Mouse (Mus musculus) neural tube, embryonic 11.5 days (tissue): ENCODE data around the gene Ifna7. TPM values are rescaled to one million over a fixed set of nuclear protein-coding genes. Genes with fewer than 3 reads are reported as not detected.
"Not testable (repeated sequence)": the region's sequence is repeated elsewhere in the genome, so short reads cannot be mapped to it uniquely, and the experiment has no call there.

ENCODE experiments used
- ATAC-seq: fragments of 200-750 bp; cut with Nextera tagmentation; 2 replicates; pipeline ENCODE4 v1.8.0; 2017; ENCODE audit warnings: moderate number of reproducible peaks, mild to moderate bottlenecking, moderate TSS enrichment, moderate library complexity; ENCODE audit not compliant: insufficient read depth, low FRiP score, low TSS enrichment
- DNase-seq: peaks from one replicate; pipeline ENCODE4 v3.0.0-alpha.2; 2015; ENCODE audit warnings: low spot score
- H3K27ac ChIP-seq: fragments of 300-500 bp; sonication (generic); 2 replicates; pipeline ENCODE4 v1.5.1; 2014; ENCODE audit warnings: low read depth, mild to moderate bottlenecking, low read length
- H3K27me3 ChIP-seq: fragments of 300-500 bp; sonication (generic); 2 replicates; pipeline ENCODE4 v1.6.1; 2014; ENCODE audit warnings: mild to moderate bottlenecking, low read length, mixed read lengths; ENCODE audit not compliant: control insufficient read depth, insufficient read depth
- H3K36me3 ChIP-seq: fragments of 300-500 bp; sonication (generic); 2 replicates; pipeline ENCODE4 v1.6.1; 2014; ENCODE audit warnings: mild to moderate bottlenecking, low read length, moderate library complexity, mixed read lengths; ENCODE audit not compliant: control insufficient read depth, insufficient read depth
- H3K4me1 ChIP-seq: fragments of 300-500 bp; sonication (generic); 2 replicates; pipeline ENCODE4 v1.6.1; 2014; ENCODE audit warnings: low read length, mixed read lengths; ENCODE audit not compliant: control insufficient read depth, insufficient read depth
- H3K4me2 ChIP-seq: fragments of 300-500 bp; sonication (generic); 2 replicates; pipeline ENCODE4 v1.6.1; 2014; ENCODE audit warnings: low read depth, mild to moderate bottlenecking, moderate library complexity
- H3K4me3 ChIP-seq: fragments of 300-500 bp; sonication (generic); 2 replicates; pipeline ENCODE4 v1.5.1; 2014; ENCODE audit warnings: low read depth, low read length
- H3K9ac ChIP-seq: fragments of 300-500 bp; sonication (generic); 2 replicates; pipeline ENCODE4 v1.6.1; 2014; ENCODE audit warnings: mild to moderate bottlenecking, low read length
- H3K9me3 ChIP-seq: fragments of 300-500 bp; sonication (generic); 2 replicates; pipeline ENCODE4 v1.6.1; 2016; ENCODE audit warnings: low read length; ENCODE audit not compliant: control insufficient read depth
- WGBS: fragments of 180-500 bp; shearing (Covaris S2); extraction: QIAGEN DNeasy Blood & Tissue Kit; methylation state at CpG from one replicate; pipeline ENCODE4 v1.1.7; 2014; 5-methylcytosine and 5-hydroxymethylcytosine counted together
- polyA plus RNA-seq: library from polyadenylated mRNA; unstranded; fragments of >200 nt; fragmentation: Nextera tagmentation; extraction: Ambion mirVana; gene quantifications from 2 replicates; pipeline ENCODE4 v1.2.1, GENCODE M21; 2014

Ifna7 gene
- polyA plus RNA-seq, result not detected in 2 replicates

- ATAC-seq, result no peak
- no peak within 1 kb of the TSS for H3K4me3 ChIP-seq
- no peak for DNase-seq
- no peak within 1 kb of the TSS for H3K9ac ChIP-seq
- no peaks in the 10 kb centered on the region for H3K4me1 ChIP-seq
- no peak within 1 kb of the TSS for H3K4me2 ChIP-seq
- WGBS, result 71% methylated on average over 3 of the region's 3 CpGs
- H3K36me3 ChIP-seq, result no peaks in the 10 kb centered on the region
- H3K27ac ChIP-seq, result no peak within 1 kb of the TSS
- no peaks in the 10 kb centered on the region for H3K9me3 ChIP-seq
- no peaks in the 10 kb centered on the region for H3K27me3 ChIP-seq
Observed at GRCm38 (mm10) chr4:88815928-88816327, at the start of gene Ifna7. Gene Ifna7 (plus strand): TSS chr4:88816228.

GRCm38 (mm10) chr4:88773534-88773933 lies 42.5 kb upstream of the Ifna7 start, which contains the start of gene Gm13290:
Gene Gm13290 (plus strand): TSS chr4:88773834.
- not testable (repeated sequence) for H3K4me2 ChIP-seq, H3K4me3 ChIP-seq, H3K27ac ChIP-seq, H3K9ac ChIP-seq, DNase-seq, H3K4me1 ChIP-seq, ATAC-seq, H3K36me3 ChIP-seq, H3K9me3 ChIP-seq, H3K27me3 ChIP-seq
- WGBS, result no CpG with 5 or more reads among the region's 32 CpGs

GRCm38 (mm10) chr4:88776622-88777021 lies 39.4 kb upstream of the Ifna7 start, which contains the start of gene Gm13289:
Gene Gm13289 (plus strand): TSS chr4:88776922.
- not testable (repeated sequence) for H3K27me3 ChIP-seq, DNase-seq, ATAC-seq, H3K4me2 ChIP-seq, H3K36me3 ChIP-seq, H3K9ac ChIP-seq, H3K27ac ChIP-seq, H3K9me3 ChIP-seq, H3K4me1 ChIP-seq, H3K4me3 ChIP-seq
- WGBS, result no CpG with 5 or more reads among the region's 29 CpGs

- not testable (repeated sequence) for H3K4me2 ChIP-seq, H3K9ac ChIP-seq, H3K9me3 ChIP-seq, ATAC-seq, H3K4me3 ChIP-seq, H3K27ac ChIP-seq, H3K27me3 ChIP-seq, DNase-seq, H3K4me1 ChIP-seq, H3K36me3 ChIP-seq
- no CpG with 5 or more reads among the region's 29 CpGs for WGBS
Observed at GRCm38 (mm10) chr4:88779550-88779949, 36.5 kb upstream of the Ifna7 start, which contains the start of gene Gm13272. Gene Gm13272 (plus strand): TSS chr4:88779850.

GRCm38 (mm10) chr4:88780320-88780719 lies 35.7 kb upstream of the Ifna7 start:
- not testable (repeated sequence) for H3K4me2 ChIP-seq, H3K4me3 ChIP-seq, H3K27ac ChIP-seq, H3K36me3 ChIP-seq, DNase-seq, ATAC-seq, H3K27me3 ChIP-seq, H3K4me1 ChIP-seq, H3K9me3 ChIP-seq, H3K9ac ChIP-seq
- 55% methylated on average over 15 of the region's 18 CpGs for WGBS

GRCm38 (mm10) chr4:88781831-88782230 lies 34.2 kb upstream of the Ifna7 start, which contains the start of gene Ifnz:
Gene Ifnz (plus strand): TSS chr4:88782131.
- ATAC-seq, H3K27ac ChIP-seq, H3K4me1 ChIP-seq, H3K4me2 ChIP-seq, H3K36me3 ChIP-seq, DNase-seq, H3K9me3 ChIP-seq, H3K4me3 ChIP-seq, H3K27me3 ChIP-seq, H3K9ac ChIP-seq: not testable (repeated sequence)
- 11% methylated on average over 3 of the region's 7 CpGs for WGBS

GRCm38 (mm10) chr4:88782335-88782734 lies 33.7 kb upstream of the Ifna7 start:
- not testable (repeated sequence) for ATAC-seq, H3K36me3 ChIP-seq, H3K27ac ChIP-seq, H3K9me3 ChIP-seq, H3K27me3 ChIP-seq, DNase-seq, H3K4me1 ChIP-seq, H3K4me2 ChIP-seq, H3K9ac ChIP-seq, H3K4me3 ChIP-seq
- WGBS, result no CpG with 5 or more reads among the region's 31 CpGs

- not testable (repeated sequence) for H3K27ac ChIP-seq, H3K27me3 ChIP-seq, H3K4me1 ChIP-seq, H3K9ac ChIP-seq, H3K9me3 ChIP-seq, H3K4me3 ChIP-seq, ATAC-seq, H3K4me2 ChIP-seq, DNase-seq, H3K36me3 ChIP-seq
- no CpG with 5 or more reads among the region's 27 CpGs for WGBS
Observed at GRCm38 (mm10) chr4:88785409-88785808, 30.6 kb upstream of the Ifna7 start, which contains the start of gene Gm13276. Gene Gm13276 (plus strand): TSS chr4:88785709.

GRCm38 (mm10) chr4:88788402-88788801 lies 27.6 kb upstream of the Ifna7 start, which contains the start of gene Gm13277:
Gene Gm13277 (plus strand): TSS chr4:88788632.
- not testable (repeated sequence) for H3K27ac ChIP-seq, ATAC-seq, H3K9ac ChIP-seq, H3K27me3 ChIP-seq, H3K4me1 ChIP-seq, H3K4me3 ChIP-seq, H3K36me3 ChIP-seq, H3K4me2 ChIP-seq, H3K9me3 ChIP-seq, DNase-seq
- 0% methylated on average over 1 of the region's 28 CpGs for WGBS
